Mouse (Mus musculus): Measurements from ENCODE around the gene Coq8a. TPM values are rescaled to one million over a fixed set of nuclear protein-coding genes. Genes with fewer than 3 reads are reported as not detected.

The Coq8a gene
- polyA plus RNA-seq, 1 experiment from 2014 or later: 38.3 TPM

DNA sequence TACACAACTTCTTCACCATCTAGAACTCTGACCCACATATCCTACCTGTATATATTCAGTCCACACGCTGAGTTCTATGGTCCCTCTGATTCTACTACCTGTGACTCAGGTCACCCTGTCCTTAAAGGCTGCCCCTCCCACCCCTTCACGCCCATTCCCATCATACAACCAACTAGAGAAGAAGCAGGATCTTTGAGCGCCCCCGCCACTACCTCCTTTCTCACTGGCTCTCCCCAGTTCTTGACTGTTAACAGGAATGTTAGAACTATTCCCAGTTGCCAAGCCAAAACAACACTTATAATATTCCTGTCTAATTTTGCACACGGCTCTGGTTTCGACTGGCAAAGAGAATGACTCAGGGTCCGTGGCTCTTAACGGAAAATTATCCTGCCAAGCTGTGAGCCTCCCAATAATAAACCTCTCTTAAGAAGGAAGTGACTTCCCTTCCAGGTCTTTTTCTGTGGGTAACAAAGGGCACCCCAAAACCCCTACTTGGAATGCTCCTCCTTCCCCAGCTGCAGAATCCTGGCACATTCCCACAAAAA, 5.9 kb downstream of the Coq8a start:
- WGBS: 74% methylated on average over 8 of the region's 8 CpGs
- ATAC-seq (ENCODE audit: insufficient read depth, low FRiP score): no peak
- no peak overlapping the region for H3K27ac ChIP-seq (ENCODE audit: low read length)
- H3K9me3 ChIP-seq (replicated peaks; ENCODE audit: control insufficient read depth, low read length): no peaks in the 10 kb centered on the region
- no peaks in the 10 kb centered on the region for H3K36me3 ChIP-seq (ENCODE audit: control insufficient read depth, insufficient read depth, low read length)
- H3K9ac ChIP-seq (ENCODE audit: low read length): no peak overlapping the region
- H3K27me3 ChIP-seq (ENCODE audit: control insufficient read depth, insufficient read depth, low read length): no peaks in the 10 kb centered on the region
- H3K4me1 ChIP-seq (ENCODE audit: control insufficient read depth, insufficient read depth, low read length): peaks cover 9% of the 10 kb centered on the region
- no peak overlapping the region for H3K4me2 ChIP-seq (ENCODE audit: low read depth, low read length)
- H3K4me3 ChIP-seq (replicated peaks; ENCODE audit: low read length): no peak overlapping the region

DNA sequence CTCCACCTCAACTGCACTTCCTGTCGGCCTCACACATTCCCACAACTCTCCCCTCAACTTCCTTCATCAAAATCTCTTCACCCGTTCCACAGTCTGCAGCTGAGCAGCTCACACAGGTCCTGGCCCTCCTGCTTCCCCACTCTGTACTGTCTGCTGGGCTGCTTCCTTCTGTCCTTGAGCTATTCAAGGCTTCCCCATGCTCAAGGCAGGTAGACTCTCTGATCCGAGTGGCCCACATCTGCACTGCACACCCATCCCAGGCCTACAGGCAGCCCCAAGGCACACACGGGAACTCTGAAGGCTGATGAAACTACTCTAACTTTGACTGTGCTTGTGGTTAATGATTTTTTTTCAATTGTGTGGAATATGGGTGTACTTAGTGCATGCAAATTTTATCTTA, 6.5 kb downstream of the Coq8a start:
- ATAC-seq (ENCODE audit: insufficient read depth, low FRiP score): no peak
- H3K9me3 ChIP-seq (replicated peaks; ENCODE audit: control insufficient read depth, low read length): no peaks in the 10 kb centered on the region
- H3K27me3 ChIP-seq (ENCODE audit: control insufficient read depth, insufficient read depth, low read length): no peaks in the 10 kb centered on the region
- no peak overlapping the region for H3K4me2 ChIP-seq (ENCODE audit: low read depth, low read length)
- WGBS: 49% methylated on average over 4 of the region's 4 CpGs
- H3K4me1 ChIP-seq (ENCODE audit: control insufficient read depth, insufficient read depth, low read length): peaks cover 9% of the 10 kb centered on the region
- no peaks in the 10 kb centered on the region for H3K36me3 ChIP-seq (ENCODE audit: control insufficient read depth, insufficient read depth, low read length)
- H3K4me3 ChIP-seq (replicated peaks; ENCODE audit: low read length): no peak overlapping the region
- no peak overlapping the region for H3K27ac ChIP-seq (ENCODE audit: low read length)
- H3K9ac ChIP-seq (ENCODE audit: low read length): no peak overlapping the region

DNA sequence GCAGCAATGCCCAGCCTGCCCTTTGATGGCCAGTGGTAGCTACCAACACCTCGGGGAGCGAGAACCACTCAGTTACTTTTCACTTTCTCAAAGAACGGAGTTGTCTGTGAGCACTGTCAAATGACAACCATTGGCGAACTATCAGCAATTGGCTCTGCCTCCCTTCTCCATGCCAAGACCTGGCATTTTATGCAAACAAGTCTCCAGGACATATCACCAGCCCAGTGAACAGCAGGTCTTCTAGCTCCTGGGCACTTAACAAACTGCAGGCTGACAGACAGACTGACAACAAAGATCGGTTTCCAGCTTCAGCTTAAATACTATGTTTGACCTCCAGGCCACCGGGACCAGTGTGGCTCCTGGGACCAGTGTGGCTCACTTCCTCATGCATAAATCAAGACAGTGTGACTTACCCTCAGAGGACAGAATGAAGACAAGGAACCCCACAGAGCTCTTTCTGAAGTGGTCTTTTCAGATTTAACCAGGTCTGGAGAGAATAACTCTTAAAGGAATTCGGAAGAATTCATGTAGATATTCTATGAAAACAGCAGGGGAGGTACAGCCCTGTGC, 7.7 kb downstream of the Coq8a start:
- Histone ChIP-seq H3K27me3 (ENCODE audit: control insufficient read depth, insufficient read depth, low read length) (no peaks in the 10 kb centered on the region), H3K36me3 (ENCODE audit: control insufficient read depth, insufficient read depth, low read length) (no peaks in the 10 kb centered on the region), H3K4me1 (ENCODE audit: control insufficient read depth, insufficient read depth, low read length) (peaks cover 9% of the 10 kb centered on the region), H3K4me2 (ENCODE audit: low read depth, low read length) (no peak overlapping the region), H3K9ac (ENCODE audit: low read length) (no peak overlapping the region), H3K4me3 (replicated peaks; ENCODE audit: low read length) (no peak overlapping the region), H3K9me3 (replicated peaks; ENCODE audit: control insufficient read depth, low read length) (no peaks in the 10 kb centered on the region), H3K27ac (ENCODE audit: low read length) (no peak overlapping the region)
- WGBS: 67% methylated on average over 7 of the region's 7 CpGs
- ATAC-seq (ENCODE audit: insufficient read depth, low FRiP score): no peak

DNA sequence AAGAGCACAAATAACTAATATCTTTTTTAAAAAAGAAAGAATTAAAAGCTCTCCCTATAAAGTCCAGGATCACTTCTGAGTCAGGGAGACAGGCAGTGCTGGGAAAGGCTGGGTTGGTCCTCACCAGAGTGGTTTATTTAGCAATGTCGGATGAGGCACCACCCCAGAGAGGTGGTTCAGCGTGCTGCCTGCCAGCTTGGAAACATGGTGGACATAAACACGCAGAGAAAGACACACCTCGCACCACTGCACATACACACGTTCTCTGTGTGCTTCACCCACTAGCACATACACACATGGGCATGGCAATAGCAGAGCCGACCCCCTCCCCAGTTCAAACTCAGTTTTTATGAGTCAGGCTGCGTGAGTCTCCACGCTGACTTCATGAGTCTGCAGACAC, 8.3 kb downstream of the Coq8a start:
- no peak overlapping the region for H3K27ac ChIP-seq (ENCODE audit: low read length)
- no peaks in the 10 kb centered on the region for H3K27me3 ChIP-seq (ENCODE audit: control insufficient read depth, insufficient read depth, low read length)
- H3K4me3 ChIP-seq (replicated peaks; ENCODE audit: low read length): no peak overlapping the region
- H3K9me3 ChIP-seq (replicated peaks; ENCODE audit: control insufficient read depth, low read length): no peaks in the 10 kb centered on the region
- 73% methylated on average over 8 of the region's 8 CpGs for WGBS
- peaks cover 4% of the 10 kb centered on the region; the same call in 1 of the 2 replicates for H3K4me1 ChIP-seq (ENCODE audit: control insufficient read depth, insufficient read depth, low read length)
- no peaks in the 10 kb centered on the region for H3K36me3 ChIP-seq (ENCODE audit: control insufficient read depth, insufficient read depth, low read length)
- H3K9ac ChIP-seq (ENCODE audit: low read length): no peak overlapping the region
- ATAC-seq (ENCODE audit: insufficient read depth, low FRiP score): no peak
- H3K4me2 ChIP-seq (ENCODE audit: low read depth, low read length): no peak overlapping the region

DNA sequence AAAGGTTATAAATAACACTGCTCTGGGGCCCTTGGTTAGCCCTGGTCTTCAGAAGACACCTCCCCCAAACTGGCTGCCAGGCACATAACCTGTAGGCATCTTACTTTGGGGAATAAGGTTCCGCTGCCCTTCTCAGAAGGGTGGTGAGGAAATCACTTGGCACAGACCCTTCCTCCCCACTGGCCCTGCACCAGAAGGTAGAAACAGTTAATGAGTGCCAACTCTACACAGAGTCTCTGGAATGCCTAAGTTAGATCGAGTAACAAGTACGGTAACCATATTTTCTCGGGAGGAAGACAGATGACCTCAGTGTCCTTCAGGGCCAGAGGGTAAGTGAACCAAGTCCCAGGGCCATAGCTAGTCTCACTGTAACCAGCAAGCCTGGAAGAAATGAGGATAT, 10.5 kb downstream of the Coq8a start:
- H3K27ac ChIP-seq (ENCODE audit: low read length): no peak overlapping the region
- 78% methylated on average over 4 of the region's 4 CpGs for WGBS
- no peak overlapping the region for H3K9ac ChIP-seq (ENCODE audit: low read length)
- H3K27me3 ChIP-seq (ENCODE audit: control insufficient read depth, insufficient read depth, low read length): no peaks in the 10 kb centered on the region
- H3K4me1 ChIP-seq (ENCODE audit: control insufficient read depth, insufficient read depth, low read length): peaks cover 7% of the 10 kb centered on the region; the same call in 1 of the 2 replicates
- no peak overlapping the region for H3K4me2 ChIP-seq (ENCODE audit: low read depth, low read length)
- no peaks in the 10 kb centered on the region for H3K9me3 ChIP-seq (replicated peaks; ENCODE audit: control insufficient read depth, low read length)
- H3K4me3 ChIP-seq (replicated peaks; ENCODE audit: low read length): no peak overlapping the region
- no peak for ATAC-seq (ENCODE audit: insufficient read depth, low FRiP score)
- H3K36me3 ChIP-seq (ENCODE audit: control insufficient read depth, insufficient read depth, low read length): no peaks in the 10 kb centered on the region

DNA sequence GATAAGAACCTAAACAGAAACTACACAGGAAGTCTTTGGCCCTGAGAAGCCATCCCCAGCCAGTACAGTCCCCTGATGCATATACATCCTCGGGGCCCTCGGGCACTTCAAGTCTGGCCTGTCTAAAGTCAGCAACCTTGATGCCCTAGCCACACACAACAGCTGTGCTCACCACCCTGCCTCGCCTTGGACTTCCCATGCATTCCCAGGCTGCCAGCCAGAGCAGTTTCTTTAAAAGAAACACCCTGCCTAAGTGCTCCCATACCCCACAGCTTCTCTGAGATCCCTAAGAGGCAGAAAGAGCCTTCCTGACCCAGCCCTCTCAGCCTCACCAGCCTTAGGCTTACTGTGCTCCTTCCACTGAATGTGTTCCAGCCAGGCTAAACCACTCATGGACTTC, 13.0 kb downstream of the Coq8a start:
- 67% methylated on average over 3 of the region's 3 CpGs for WGBS
- H3K9ac ChIP-seq (ENCODE audit: low read length): peak overlapping the region; percentile 2; the same call in 1 of the 2 replicates
- H3K27me3 ChIP-seq (ENCODE audit: control insufficient read depth, insufficient read depth, low read length): no peaks in the 10 kb centered on the region
- H3K9me3 ChIP-seq (replicated peaks; ENCODE audit: control insufficient read depth, low read length): no peaks in the 10 kb centered on the region
- peaks cover 12% of the 10 kb centered on the region; the same call in 1 of the 2 replicates for H3K4me1 ChIP-seq (ENCODE audit: control insufficient read depth, insufficient read depth, low read length)
- no peak for ATAC-seq (ENCODE audit: insufficient read depth, low FRiP score)
- H3K27ac ChIP-seq (ENCODE audit: low read length): no peak overlapping the region
- H3K36me3 ChIP-seq (ENCODE audit: control insufficient read depth, insufficient read depth, low read length): no peaks in the 10 kb centered on the region
- no peak overlapping the region for H3K4me3 ChIP-seq (replicated peaks; ENCODE audit: low read length)
- H3K4me2 ChIP-seq (ENCODE audit: low read depth, low read length): no peak overlapping the region

GRCm38 (mm10) chr1:180185877-180186276, 13.5 kb downstream of the Coq8a start:
- Histone ChIP-seq H3K4me2 (ENCODE audit: low read depth, low read length) (no peak overlapping the region), H3K36me3 (ENCODE audit: control insufficient read depth, insufficient read depth, low read length) (no peaks in the 10 kb centered on the region), H3K4me3 (replicated peaks; ENCODE audit: low read length) (no peak overlapping the region), H3K27ac (ENCODE audit: low read length) (no peak overlapping the region), H3K27me3 (ENCODE audit: control insufficient read depth, insufficient read depth, low read length) (no peaks in the 10 kb centered on the region), H3K9ac (ENCODE audit: low read length) (no peak overlapping the region), H3K9me3 (replicated peaks; ENCODE audit: control insufficient read depth, low read length) (no peaks in the 10 kb centered on the region), H3K4me1 (ENCODE audit: control insufficient read depth, insufficient read depth, low read length) (peaks cover 12% of the 10 kb centered on the region; the same call in 1 of the 2 replicates)
- no peak for ATAC-seq (ENCODE audit: insufficient read depth, low FRiP score)
- 44% methylated on average over 5 of the region's 5 CpGs for WGBS

DNA sequence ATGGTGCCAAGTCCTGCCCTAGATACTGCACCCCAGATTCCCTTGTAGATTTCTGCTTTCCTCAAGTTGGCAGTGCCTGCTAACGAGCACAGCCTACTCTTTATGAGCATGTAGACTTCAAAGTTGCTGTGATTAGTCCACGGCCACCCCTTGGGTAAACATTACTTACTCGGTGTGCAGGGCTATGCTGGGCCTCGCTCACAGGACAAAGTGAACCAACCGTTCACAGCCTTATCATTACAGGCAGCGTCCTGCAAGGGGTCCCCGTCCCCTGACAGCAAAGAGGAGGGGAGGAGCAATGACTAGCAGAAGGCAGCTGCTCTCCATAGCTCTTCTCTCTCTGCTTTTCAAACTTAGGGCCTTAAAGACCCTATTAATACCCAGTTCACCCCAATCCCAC, 14.6 kb downstream of the Coq8a start:
- Histone ChIP-seq H3K27ac (ENCODE audit: low read length) (peak overlapping the region; percentile 46), H3K4me2 (ENCODE audit: low read depth, low read length) (no peak overlapping the region), H3K9ac (ENCODE audit: low read length) (no peak overlapping the region), H3K27me3 (ENCODE audit: control insufficient read depth, insufficient read depth, low read length) (no peaks in the 10 kb centered on the region), H3K9me3 (replicated peaks; ENCODE audit: control insufficient read depth, low read length) (no peaks in the 10 kb centered on the region), H3K4me3 (replicated peaks; ENCODE audit: low read length) (no peak overlapping the region), H3K36me3 (ENCODE audit: control insufficient read depth, insufficient read depth, low read length) (no peaks in the 10 kb centered on the region), H3K4me1 (ENCODE audit: control insufficient read depth, insufficient read depth, low read length) (peaks cover 12% of the 10 kb centered on the region; the same call in 1 of the 2 replicates)
- peak; percentile 86; the same call in 1 of the 2 replicates for ATAC-seq (ENCODE audit: insufficient read depth, low FRiP score)
- WGBS: 24% methylated on average over 7 of the region's 7 CpGs

- Histone ChIP-seq H3K9me3 (replicated peaks; ENCODE audit: control insufficient read depth, low read length) (no peaks in the 10 kb centered on the region), H3K36me3 (ENCODE audit: control insufficient read depth, insufficient read depth, low read length) (no peaks in the 10 kb centered on the region), H3K27me3 (ENCODE audit: control insufficient read depth, insufficient read depth, low read length) (no peaks in the 10 kb centered on the region), H3K9ac (ENCODE audit: low read length) (no peak overlapping the region), H3K4me3 (replicated peaks; ENCODE audit: low read length) (no peak overlapping the region), H3K4me1 (ENCODE audit: control insufficient read depth, insufficient read depth, low read length) (peaks cover 12% of the 10 kb centered on the region; the same call in 1 of the 2 replicates), H3K4me2 (ENCODE audit: low read depth, low read length) (no peak overlapping the region), H3K27ac (ENCODE audit: low read length) (peak overlapping the region; percentile 29; the same call in 1 of the 2 replicates)
- 79% methylated on average over 6 of the region's 6 CpGs for WGBS
- no peak for ATAC-seq (ENCODE audit: insufficient read depth, low FRiP score)
These were observed 15.8 kb downstream of the Coq8a start for GRCm38 (mm10) chr1:180183525-180184159.

All from stomach, embryonic 16.5 days (tissue).